Mouse (Mus musculus) CH12.LX (cell line): ENCODE data around the gene Kirrel3. TPM values are rescaled to one million over a fixed set of nuclear protein-coding genes. Genes with fewer than 3 reads are reported as not detected.

ENCODE experiments used
- DNase-seq: peaks from one replicate; pipeline ENCODE4 v3.0.0-alpha.2; 2013; ENCODE audit errors: extremely low read depth
- H3K27ac ChIP-seq: 2 replicates; pipeline ENCODE4 v1.5.1; 2012; ENCODE audit warnings: low read depth, mild to moderate bottlenecking, control low read depth, moderate library complexity; ENCODE audit not compliant: insufficient read depth
- H3K27me3 ChIP-seq: replicated peaks from 2 replicates; pipeline ENCODE3; 2012; ENCODE audit warnings: inconsistent platforms
- H3K36me3 ChIP-seq, 2 experiments: replicated peaks in 1 of 2; 2 replicates each; pipeline versions ENCODE3 to v1.6.1; 2012; ENCODE audit warnings: inconsistent platforms in 1 of 2, low read length in 1 of 2, mild to moderate bottlenecking in 1 of 2, mixed read lengths in 1 of 2, moderate library complexity in 1 of 2; ENCODE audit not compliant: control insufficient read depth in 1 of 2, insufficient read depth in 1 of 2
- H3K4me1 ChIP-seq, 2 experiments: 2 replicates each; pipeline ENCODE4 v1.6.1; 2012; ENCODE audit warnings: inconsistent platforms in 1 of 2, moderate library complexity in 1 of 2; ENCODE audit not compliant: insufficient read depth in 2 of 2, control insufficient read depth in 1 of 2
- H3K4me2 ChIP-seq: 2 replicates; pipeline ENCODE4 v1.6.1; 2012; ENCODE audit warnings: low read depth, mild to moderate bottlenecking, control low read depth; ENCODE audit not compliant: poor library complexity, insufficient read depth, severe bottlenecking
- H3K4me3 ChIP-seq, 3 experiments: fragments of 150-350 bp in 1 of 3; sonication (generic) in 1 of 3; replicated peaks in 1 of 3; 2 replicates each; pipeline versions ENCODE3 to v1.5.1; 2011 to 2012; ENCODE audit warnings: low read depth in 2 of 3, low read length in 2 of 3, mild to moderate bottlenecking in 2 of 3, moderate library complexity in 2 of 3, control low read depth in 1 of 3, improper control_type of control experiment in 1 of 3, inconsistent platforms in 1 of 3, mixed read lengths in 1 of 3; ENCODE audit not compliant: poor library complexity in 1 of 3
- H3K79me2 ChIP-seq: replicated peaks from 2 replicates; pipeline ENCODE4 v1.6.1; 2012; ENCODE audit warnings: mild to moderate bottlenecking, moderate library complexity; ENCODE audit not compliant: control insufficient read depth, poor library complexity, insufficient read depth, severe bottlenecking; ENCODE audit errors: extremely low read depth
- H3K9ac ChIP-seq: 2 replicates; pipeline ENCODE4 v1.6.1; 2012; ENCODE audit warnings: low read depth, mild to moderate bottlenecking, control low read depth, moderate library complexity; ENCODE audit not compliant: insufficient read depth
- H3K9me3 ChIP-seq: replicated peaks from 2 replicates; pipeline ENCODE3; 2012; ENCODE audit warnings: low read length, inconsistent platforms, mixed read lengths
- BHLHE40 ChIP-seq: IDR thresholded peaks from 2 replicates; pipeline ENCODE4 v1.6.1; 2011; ENCODE audit warnings: mild to moderate bottlenecking, low read depth, low read length, improper control_type of control experiment
- CHD2 ChIP-seq: IDR thresholded peaks from 2 replicates; pipeline ENCODE4 v1.6.1; 2011; ENCODE audit warnings: low read length, improper control_type of control experiment
- ELF1 ChIP-seq: IDR thresholded peaks from 2 replicates; pipeline ENCODE4 v1.6.1; 2014; ENCODE audit warnings: low read depth, mild to moderate bottlenecking, inconsistent platforms, low read length, improper control_type of control experiment
- ETS1 ChIP-seq: conservative IDR thresholded peaks from 2 replicates; pipeline ENCODE4 v1.6.1; 2012; ENCODE audit warnings: low read depth, mild to moderate bottlenecking, inconsistent platforms, low read length, improper control_type of control experiment, moderate library complexity
- HCFC1 ChIP-seq: IDR thresholded peaks from 2 replicates; pipeline ENCODE4 v1.6.1; 2012; ENCODE audit warnings: low read depth, mild to moderate bottlenecking, inconsistent platforms, low read length, improper control_type of control experiment
- IRF4 ChIP-seq: IDR thresholded peaks from 2 replicates; pipeline ENCODE4 v1.6.1; 2014; ENCODE audit warnings: low read depth, mild to moderate bottlenecking, inconsistent platforms, low read length, improper control_type of control experiment
- MAX ChIP-seq: IDR thresholded peaks from 2 replicates; pipeline ENCODE4 v1.6.1; 2011; ENCODE audit warnings: low read length, improper control_type of control experiment
- MXI1 ChIP-seq: IDR thresholded peaks from 2 replicates; pipeline ENCODE4 v1.6.1; 2011; ENCODE audit warnings: mild to moderate bottlenecking, low read depth, low read length, improper control_type of control experiment
- NELFE ChIP-seq: IDR thresholded peaks from 2 replicates; pipeline ENCODE4 v1.6.1; 2011; ENCODE audit warnings: low read depth, low read length, improper control_type of control experiment
- NRF1 ChIP-seq: IDR thresholded peaks from 2 replicates; pipeline ENCODE4 v1.6.1; 2014; ENCODE audit warnings: low read depth, mild to moderate bottlenecking, inconsistent platforms, low read length, improper control_type of control experiment, moderate library complexity
- POLR2A ChIP-seq: IDR thresholded peaks from 2 replicates; pipeline ENCODE4 v1.6.1; 2011; ENCODE audit warnings: low read depth, mild to moderate bottlenecking, improper control_type of control experiment, low read length
- RCOR1 ChIP-seq: conservative IDR thresholded peaks from 2 replicates; pipeline ENCODE4 v1.6.1; 2012; ENCODE audit warnings: low read depth, mild to moderate bottlenecking, inconsistent platforms, low read length, improper control_type of control experiment
- SMC3 ChIP-seq: IDR thresholded peaks from 2 replicates; pipeline ENCODE4 v1.6.1; 2011; ENCODE audit warnings: low read depth, low read length, improper control_type of control experiment
- UBTF ChIP-seq: IDR thresholded peaks from 2 replicates; pipeline ENCODE4 v1.6.1; 2012; ENCODE audit warnings: low read depth, mild to moderate bottlenecking, inconsistent platforms, low read length, improper control_type of control experiment, moderate library complexity
- USF1 ChIP-seq: IDR thresholded peaks from 2 replicates; pipeline ENCODE4 v1.6.1; 2014; ENCODE audit warnings: low read depth, mild to moderate bottlenecking, inconsistent platforms, low read length, improper control_type of control experiment
- USF2 ChIP-seq: conservative IDR thresholded peaks from 2 replicates; pipeline ENCODE4 v1.6.1; 2011; ENCODE audit warnings: low read depth, low read length, improper control_type of control experiment
- ZC3H11A ChIP-seq: IDR thresholded peaks from 2 replicates; pipeline ENCODE4 v1.6.1; 2012; ENCODE audit warnings: low read depth, mild to moderate bottlenecking, inconsistent platforms, low read length, improper control_type of control experiment
- ZKSCAN1 ChIP-seq: IDR thresholded peaks from 2 replicates; pipeline ENCODE4 v1.6.1; 2012; ENCODE audit warnings: low read depth, inconsistent platforms, low read length, improper control_type of control experiment, borderline replicate concordance
- ZNF384 ChIP-seq: IDR thresholded peaks from 2 replicates; pipeline ENCODE4 v1.6.1; 2012; ENCODE audit warnings: low read depth, low read length, improper control_type of control experiment, inconsistent platforms
- dilution Hi-C: fragments of 300-500 bp; cut with MboI; formaldehyde crosslinking; loops from 2 replicates; pipeline ENCODE4 v1.14.3; 2020; ENCODE audit warnings: low sequenced_read_pairs; ENCODE audit not compliant: extremely low pct_unique_long_range_greater_than_20kb, extremely low pct_ligation_motif_present
- in situ Hi-C: fragments of 300-500 bp; cut with MboI; formaldehyde crosslinking; loops from 3 replicates; pipeline ENCODE4 v1.14.3; 2019; ENCODE audit warnings: low sequenced_read_pairs, low pct_ligation_motif_present, low pct_unique_long_range_greater_than_20kb, mixed read lengths
- polyA plus RNA-seq: library from polyadenylated mRNA; unstranded; fragments of >175 nt; gene quantifications from 2 replicates; pipeline ENCODE4 v1.2.1, GENCODE M21; 2012; ENCODE audit warnings: low read depth; ENCODE audit not compliant: insufficient read length
- total RNA-seq, 2 experiments: library from RNA; depleted of rRNA; stranded (reverse); fragments of 300-350 nt in 1 of 2; fragments of >200 nt in 1 of 2; gene quantifications; 2 replicates each; pipeline ENCODE4 v1.2.3; 2012 to 2014

Kirrel3 gene
- total and polyA plus RNA-seq, 3 experiments, result not detected

DNA sequence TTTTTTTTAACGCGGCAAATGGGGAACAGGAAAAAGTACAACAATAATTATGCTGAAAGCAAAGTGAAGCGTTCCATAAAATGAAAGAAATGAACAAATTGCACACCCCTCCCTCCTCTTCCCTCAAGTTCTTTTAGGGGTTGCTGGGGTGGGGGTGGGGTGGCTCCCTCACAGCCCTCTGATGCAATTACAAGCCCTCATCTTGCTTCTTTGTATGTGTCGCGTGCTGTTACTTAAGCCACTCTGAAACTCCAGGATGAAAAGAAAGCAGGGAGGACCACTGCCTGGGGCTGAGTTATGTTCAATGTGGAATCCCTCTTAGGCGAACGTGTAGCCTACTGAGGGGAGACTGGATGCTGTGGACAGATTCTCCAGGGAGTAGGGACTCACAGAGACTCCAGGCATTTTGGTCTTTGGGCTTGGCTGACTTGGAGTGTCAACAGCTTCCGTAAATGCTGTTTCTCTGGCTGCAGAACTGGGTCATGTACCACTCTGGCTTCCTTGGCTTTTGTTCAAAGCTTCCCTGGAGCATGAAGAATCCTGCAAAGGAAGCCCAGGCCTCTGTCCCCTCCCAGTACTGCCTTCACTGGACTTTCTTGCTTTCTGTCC lies 72.7 kb downstream of the Kirrel3 start:
- in situ Hi-C loops (no loop called here), dilution Hi-C loops (no loop called here)
- no peak for DNase-seq
- Histone ChIP-seq H3K9ac (no peak overlapping the region), H3K27me3 (peaks cover 49% of the 10 kb centered on the region), H3K4me3 (no peak overlapping the region), H3K79me2 (no peaks in the 10 kb centered on the region), H3K4me1 (peaks cover 0 to 24% of the 10 kb centered on the region in 2 experiments; a peak in 2 of 4 replicates), H3K4me2 (peak overlapping the region; percentile 60; the same call in 1 of the 2 replicates), H3K27ac (no peak overlapping the region), H3K9me3 (no peaks in the 10 kb centered on the region), H3K36me3 (no peaks in the 10 kb centered on the region)
- no peak for TF ChIP-seq ELF1
- TF ChIP-seq MAX, result no peak
- TF ChIP-seq RCOR1, result no peak
- TF ChIP-seq CHD2, result no peak
- TF ChIP-seq HCFC1, result no peak
- no peak for TF ChIP-seq NELFE
- no peak for TF ChIP-seq NRF1
- TF ChIP-seq SMC3, result no peak
- TF ChIP-seq POLR2A, result no peak
- no peak for TF ChIP-seq ZC3H11A
- no peak for TF ChIP-seq UBTF
- TF ChIP-seq IRF4, result no peak

DNA sequence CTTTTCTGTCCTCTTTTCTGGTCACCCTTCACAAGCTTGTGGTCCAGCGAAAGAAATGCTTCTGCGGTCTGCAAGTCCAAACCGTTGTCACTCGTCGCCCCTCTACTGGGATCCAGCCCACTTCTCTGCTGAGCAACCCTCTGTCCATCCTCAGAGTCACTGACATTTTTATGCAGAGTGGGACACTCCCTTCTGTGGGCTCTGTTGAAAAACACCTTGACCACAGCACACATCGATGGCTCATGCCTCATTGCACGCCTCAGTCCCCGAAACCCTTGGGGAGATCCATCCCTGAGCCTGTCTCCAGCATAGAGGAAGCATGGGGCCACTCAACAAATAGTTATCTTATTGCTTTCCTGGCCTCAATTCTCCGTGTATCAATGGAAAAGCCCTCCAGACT lies 73.4 kb downstream of the Kirrel3 start:
- H3K27ac ChIP-seq, result no peak overlapping the region
- H3K4me1 ChIP-seq, result peaks cover 0 to 24% of the 10 kb centered on the region in 2 experiments; a peak in 2 of 4 replicates
- no peaks in the 10 kb centered on the region for H3K79me2 ChIP-seq
- peak; percentile 57; the same call in 1 of the 2 replicates for TF ChIP-seq BHLHE40
- no peak for TF ChIP-seq ETS1
- in situ Hi-C loops, result no loop called here
- H3K4me2 ChIP-seq, result peak overlapping the region; percentile 60; the same call in 1 of the 2 replicates
- peaks cover 52% of the 10 kb centered on the region for H3K27me3 ChIP-seq
- peak; percentile 10 for DNase-seq
- no peak overlapping the region for H3K9ac ChIP-seq
- dilution Hi-C loops, result no loop called here
- H3K9me3 ChIP-seq, result no peaks in the 10 kb centered on the region
- no peaks in the 10 kb centered on the region for H3K36me3 ChIP-seq
- H3K4me3 ChIP-seq, result no peak overlapping the region

DNA sequence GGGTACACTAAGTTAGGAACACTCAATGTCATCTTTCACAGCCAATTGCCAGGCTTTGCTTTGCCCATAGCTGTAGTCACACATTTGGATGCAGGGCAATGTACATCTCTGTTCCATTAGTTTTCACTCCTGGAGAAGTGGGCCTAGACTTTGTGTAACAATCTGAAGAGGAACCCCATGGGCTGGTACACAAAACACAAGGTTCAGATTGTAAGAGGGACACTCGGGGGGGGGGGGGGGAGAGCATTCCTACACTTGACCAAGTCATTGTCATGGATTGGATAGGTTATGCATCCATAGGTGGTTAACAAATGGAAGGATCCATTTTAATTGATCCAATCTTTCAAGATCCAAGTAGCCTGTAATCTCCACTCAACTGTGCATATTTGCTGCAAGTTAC lies 75.6 kb downstream of the Kirrel3 start:
- no peaks in the 10 kb centered on the region for H3K36me3 ChIP-seq
- dilution Hi-C loops (no loop called here), in situ Hi-C loops (no loop called here)
- H3K27ac ChIP-seq, result no peak overlapping the region
- H3K9ac ChIP-seq, result no peak overlapping the region
- no peaks in the 10 kb centered on the region for H3K79me2 ChIP-seq
- DNase-seq, result no peak
- no peaks in the 10 kb centered on the region for H3K9me3 ChIP-seq
- H3K4me2 ChIP-seq, result no peak overlapping the region
- H3K4me3 ChIP-seq, result no peak overlapping the region
- H3K4me1 ChIP-seq, result peaks cover 0 to 18% of the 10 kb centered on the region in 2 experiments; a peak in 2 of 4 replicates
- peaks cover 56% of the 10 kb centered on the region for H3K27me3 ChIP-seq
- TF ChIP-seq RCOR1, result no peak
- no peak for TF ChIP-seq BHLHE40
- TF ChIP-seq HCFC1, result no peak
- no peak for TF ChIP-seq USF1
- no peak for TF ChIP-seq ZKSCAN1
- TF ChIP-seq UBTF, result no peak
- TF ChIP-seq ZNF384, result no peak
- TF ChIP-seq USF2, result no peak
- TF ChIP-seq MXI1, result no peak
